ENCODE assay signal across 8 mouse cellular contexts in genomic region chr1:155564741-155565140, GRCm38 (mm10). TPM values are rescaled to one million over a fixed set of nuclear protein-coding genes. Genes with fewer than 3 reads are reported as not detected.
DNase-seq lines count a peak whose midpoint lies in the region; ATAC-seq lines count a peak whose summit lies in the region.

No protein-coding gene starts in this region.

- no peak overlapping the region for H3K27ac ChIP-seq in heart, embryonic 10.5 days

- peak; percentile 89 for ATAC-seq in activated CD4-positive, CD25-positive, alpha-beta regulatory T cell, adult 4 months
- ATAC-seq in erythroblast, adult 5-6 weeks (replicated peaks; ENCODE audit: low FRiP score, poor library complexity, severe bottlenecking), result 0 out of 2 replicates have a peak, but pooled peaks have one; percentile 62

- H3K9me3 ChIP-seq in heart, embryonic 10.5 days, result no peaks in the 10 kb centered on the region; the same call in 1 of the 2 replicates

- H3K36me3 ChIP-seq in heart, embryonic 10.5 days, result peaks cover 41% of the 10 kb centered on the region

- H3K27me3 ChIP-seq in heart, embryonic 10.5 days (ENCODE audit: insufficient read depth, poor library complexity, severe bottlenecking), result no peaks in the 10 kb centered on the region

- 32% methylated on average over 3 of the region's 3 CpGs for WGBS in heart, embryonic 10.5 days

- H3K4me1 ChIP-seq in heart, embryonic 10.5 days, result no peaks in the 10 kb centered on the region

- no peak overlapping the region for H3K4me3 ChIP-seq in heart, embryonic 10.5 days

- peak; percentile 20 to 43 for DNase-seq in heart, adult 18-20 months
- no peak for DNase-seq in heart, embryonic 10.5 days (ENCODE audit: low spot score)
- peak; percentile 22 for DNase-seq in ovary, postnatal 36 days (ENCODE audit: low spot score)
- DNase-seq in ovary, adult 18-20 months (ENCODE audit: low spot score), result no peak
- peak; percentile 74 for DNase-seq in naive thymus-derived CD4-positive, alpha-beta T cell, adult 2 months (ENCODE audit: low read depth)
- no peak for DNase-seq in Muller cell, postnatal 12 days (ENCODE audit: inconsistent ontology term)

RNA-seq across cellular contexts. Expression of gene Acbd6, which starts 6.8 kb away (rescaled TPM):
- 10 to 100 TPM; 59.2 to 59.5 TPM for total RNA-seq in heart, adult 18-20 months (2021)
- 55.6 and 71.2 TPM in 2 replicates for polyA plus RNA-seq in heart, embryonic 10.5 days (2016; fragmentation: Nextera tagmentation; extraction: Ambion mirVana)
- polyA plus RNA-seq in activated CD4-positive, CD25-positive, alpha-beta regulatory T cell, adult 4 months (2017; shearing (Covaris generic)), result 10 to 100 TPM in 1 of 2 experiments, 1 to 10 TPM in 1; 5.5 to 12.7 TPM
- total RNA-seq in erythroblast, adult 5-6 weeks (2015; ENCODE audit: low replicate concordance), result 5.6 and 11.0 TPM in 2 replicates
- total RNA-seq in erythroblast, adult 5-6 weeks (2017; ENCODE audit: low replicate concordance), result 4.0 and 11.7 TPM in 2 replicates

Comparison
In these comparisons a context has a peak if more than half of its experiments do, and no peak if none do; other contexts are left out.
1. DNase-seq: peak in heart, adult 18-20 months (2 of 2), ovary, postnatal 36 days (single experiment) and naive thymus-derived CD4-positive, alpha-beta T cell, adult 2 months (single experiment); none in heart, embryonic 10.5 days (single experiment), ovary, adult 18-20 months (single experiment) and Muller cell, postnatal 12 days (single experiment).
2. RNA of gene Acbd6, which starts 6.8 kb away (total RNA-seq): 59.2 to 59.5 TPM in heart, adult 18-20 months; 4.0 to 11.7 TPM in erythroblast, adult 5-6 weeks; every median in the first group is over 4 times any median in the second.